Mouse (Mus musculus) bone marrow macrophage, adult 2 months (primary cell): ENCODE data around the gene Mkrn3.

Experiments
- CTCF ChIP-seq: IDR thresholded peaks from 2 replicates; pipeline ENCODE4 v1.5.1; 2012; ENCODE audit warnings: low read depth, mild to moderate bottlenecking, low read length, moderate library complexity
- POLR2A ChIP-seq: IDR thresholded peaks from 2 replicates; pipeline ENCODE4 v1.6.1; 2012; ENCODE audit warnings: mild to moderate bottlenecking, low read depth, low read length, borderline replicate concordance

GRCm38 (mm10) chr7:62416173-62416572 lies 3.8 kb downstream of the Mkrn3 start:
- TF ChIP-seq CTCF (no peak), POLR2A (no peak)
